Mouse (Mus musculus) CD4-positive helper T cell, adult 2 months (primary cell): ENCODE results near the gene Foxr1.
A peak's percentile ranks its signal among the peaks of the same experiment; 100 is the strongest.
"Not testable (repeated sequence)": the region's sequence is repeated elsewhere in the genome, so short reads cannot be mapped to it uniquely, and the experiment has no call there.

ENCODE experiments used
- DNase-seq: peaks from one replicate; pipeline ENCODE4 v3.0.0-alpha.2; 2012; ENCODE audit warnings: low read depth, missing footprints, low spot score

The Foxr1 gene

DNA sequence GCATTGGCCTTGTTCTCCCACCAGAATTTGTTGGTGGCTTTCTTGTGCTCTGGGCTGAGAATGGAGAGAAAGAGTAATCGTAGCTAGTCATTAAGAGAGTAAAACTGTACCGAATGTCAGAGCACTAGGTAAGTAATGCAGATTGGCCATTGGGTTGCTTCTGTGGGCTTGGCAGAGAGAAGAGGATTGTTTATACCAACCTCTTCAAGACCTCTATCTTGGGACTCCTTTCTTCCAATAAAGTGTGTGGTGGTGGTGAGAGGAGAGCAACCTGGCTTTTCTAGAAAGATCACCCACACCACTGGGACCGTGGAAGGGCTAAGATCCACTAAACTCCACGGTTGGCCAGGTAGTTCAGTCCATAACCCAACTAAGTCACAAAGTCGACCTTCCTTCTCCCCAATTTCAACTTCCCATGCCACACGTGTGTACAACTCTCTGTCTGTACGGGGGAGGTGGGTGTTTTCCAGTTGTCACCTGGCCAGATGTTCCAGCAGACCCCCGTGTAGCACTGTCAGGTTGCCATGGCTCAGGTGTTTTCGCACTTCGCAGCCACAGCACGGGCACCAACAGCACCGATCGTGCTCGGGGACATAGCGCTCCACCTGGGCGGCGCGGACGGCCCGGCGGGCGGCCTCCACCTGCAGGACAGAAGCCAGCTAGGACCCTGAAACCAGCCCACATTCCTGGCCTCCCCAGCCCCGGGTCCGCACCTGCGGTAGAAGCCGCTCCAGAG, 23.6 kb downstream of the Foxr1 start:
- no peak for DNase-seq

DNA sequence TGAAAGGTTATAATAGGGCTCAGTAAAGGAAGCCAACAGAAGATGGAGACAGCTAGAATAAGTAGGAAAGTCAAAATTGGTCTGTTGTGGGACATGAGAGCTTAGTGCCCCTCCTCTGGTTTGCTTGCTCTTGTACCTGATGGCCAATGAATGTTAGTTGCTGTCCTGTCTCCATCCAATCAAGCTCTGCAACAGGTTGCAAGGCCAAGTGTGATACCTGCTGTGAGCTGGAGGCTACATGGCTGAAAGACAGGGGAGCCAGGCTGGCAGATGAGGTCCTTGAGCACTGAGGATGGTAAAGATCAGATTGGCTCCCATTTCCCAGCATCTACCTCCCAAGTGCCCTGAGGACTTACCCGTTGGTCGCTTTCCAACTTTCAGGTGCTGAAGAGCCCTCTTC, 28.2 kb downstream of the Foxr1 start:
- DNase-seq: no peak

GRCm38 (mm10) chr9:44412306-44412705, 28.6 kb downstream of the Foxr1 start:
- peak; percentile 59 for DNase-seq

DNA sequence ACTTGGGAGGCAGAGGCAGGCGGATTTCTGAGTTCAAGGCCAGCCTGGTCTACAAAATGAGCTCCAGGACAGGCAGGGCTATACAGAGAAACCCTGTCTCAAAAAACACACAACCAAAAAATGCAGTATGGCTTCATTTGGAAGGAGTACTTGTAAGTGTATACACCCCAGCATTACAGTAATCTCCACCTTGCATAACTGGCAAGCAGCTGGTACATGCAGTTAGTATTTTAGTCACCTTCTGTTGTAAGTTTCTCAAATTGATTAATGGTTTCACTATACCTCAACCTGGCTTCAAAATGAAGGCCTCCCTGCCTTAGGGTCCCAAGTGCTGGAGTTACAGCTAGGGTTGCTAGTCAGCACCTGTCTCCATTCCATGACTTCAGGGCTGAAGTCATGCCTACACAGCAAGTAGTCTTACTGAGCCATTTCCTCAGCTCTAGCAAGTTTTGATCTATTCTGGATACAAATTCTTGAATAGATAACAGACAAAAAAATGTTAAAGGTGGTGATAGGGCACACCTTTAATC, 29.3 kb downstream of the Foxr1 start:
- DNase-seq: no peak

GRCm38 (mm10) chr9:44410647-44411336, 30.1 kb downstream of the Foxr1 start:
- no peak for DNase-seq

DNA sequence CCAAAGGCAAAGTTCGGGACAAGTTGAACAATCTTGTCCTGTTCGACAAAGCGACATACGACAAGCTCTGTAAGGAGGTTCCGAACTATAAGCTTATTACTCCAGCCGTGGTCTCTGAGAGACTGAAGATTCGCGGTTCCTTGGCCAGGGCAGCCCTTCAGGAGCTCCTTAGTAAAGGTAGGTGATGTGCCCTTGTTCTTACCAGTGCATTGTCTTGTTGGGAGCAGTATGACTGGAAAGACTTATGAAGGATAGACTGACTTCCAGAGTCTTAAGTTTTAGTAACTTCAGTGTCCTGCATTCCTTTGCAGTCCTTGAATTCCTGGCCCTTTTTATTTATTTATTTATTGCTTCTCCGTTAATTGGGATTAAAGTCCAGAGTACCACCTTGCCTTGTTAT, 32.2 kb downstream of the Foxr1 start:
- not testable (repeated sequence) for DNase-seq

GRCm38 (mm10) chr9:44407752-44408097, 33.2 kb downstream of the Foxr1 start:
- DNase-seq: no peak

DNA sequence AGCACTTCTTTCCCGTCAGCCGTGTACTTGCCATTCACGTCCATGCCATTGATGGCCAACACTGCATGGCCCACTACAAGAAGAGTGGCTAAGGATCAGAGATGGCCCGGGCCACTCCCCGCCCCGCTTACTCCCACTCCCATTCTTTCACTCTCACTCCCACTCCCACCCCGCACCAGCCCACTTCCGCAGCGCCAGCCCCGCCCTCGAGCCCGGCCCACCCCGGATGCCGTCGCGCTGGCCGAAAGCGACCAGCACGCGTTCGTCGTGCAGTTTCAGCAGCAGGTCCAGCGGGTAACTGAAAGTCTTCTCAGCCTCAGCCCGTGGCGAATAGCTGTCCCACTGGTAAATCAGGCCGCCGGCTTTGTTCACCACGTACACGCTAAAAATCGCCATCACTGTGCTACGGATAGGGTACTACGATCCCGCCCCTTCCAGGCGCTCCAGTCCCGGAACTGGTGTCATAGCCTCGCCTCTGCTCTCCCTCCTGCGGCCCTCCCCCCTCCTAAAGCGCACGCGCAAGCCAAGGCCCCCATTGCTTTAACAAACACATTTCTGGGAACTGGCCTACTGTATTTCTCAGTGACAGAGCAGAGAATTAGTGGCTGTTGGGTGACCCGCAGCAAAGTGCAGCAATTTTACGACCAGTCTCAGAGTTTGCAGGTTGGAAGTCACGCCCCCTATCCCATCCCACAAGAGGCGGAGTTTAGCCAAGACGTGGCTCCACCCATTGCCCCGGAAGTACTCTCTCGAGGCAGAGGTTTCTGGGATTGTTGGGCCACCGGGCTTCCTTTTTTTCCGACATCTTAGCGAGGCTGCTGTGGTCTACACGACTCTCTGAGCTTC, 33.8 kb downstream of the Foxr1 start, which contains the start of the genes Rps25 and Trappc4:
Gene Rps25 (plus strand): TSS at position 234 of the 846 bp plus-strand sequence.
Gene Trappc4 (minus strand): TSS at position 695 of the 846 bp plus-strand sequence.
- DNase-seq: peak; percentile 95

DNA sequence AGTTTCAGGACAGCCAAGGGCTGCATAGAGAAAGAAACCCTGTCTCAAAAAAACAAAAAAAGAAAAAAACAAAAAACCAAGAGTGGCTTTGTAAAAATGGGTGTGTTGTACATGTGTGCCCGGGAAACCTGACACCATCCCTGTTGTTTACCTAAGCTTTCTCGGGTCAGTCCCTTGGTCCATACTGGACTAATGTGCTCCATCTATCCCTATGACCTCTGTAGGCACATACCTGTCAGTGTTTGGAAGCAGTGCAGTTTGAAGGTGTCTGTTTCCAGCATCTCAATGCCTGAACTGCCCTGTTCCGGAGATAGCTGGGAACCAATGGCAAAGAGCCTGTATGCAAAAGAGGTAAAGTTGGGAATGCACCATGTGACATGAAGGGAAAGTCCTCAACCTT, 35.9 kb downstream of the Foxr1 start:
- no peak for DNase-seq

- DNase-seq: no peak
Observed at GRCm38 (mm10) chr9:44401081-44401480, 39.9 kb downstream of the Foxr1 start.

DNA sequence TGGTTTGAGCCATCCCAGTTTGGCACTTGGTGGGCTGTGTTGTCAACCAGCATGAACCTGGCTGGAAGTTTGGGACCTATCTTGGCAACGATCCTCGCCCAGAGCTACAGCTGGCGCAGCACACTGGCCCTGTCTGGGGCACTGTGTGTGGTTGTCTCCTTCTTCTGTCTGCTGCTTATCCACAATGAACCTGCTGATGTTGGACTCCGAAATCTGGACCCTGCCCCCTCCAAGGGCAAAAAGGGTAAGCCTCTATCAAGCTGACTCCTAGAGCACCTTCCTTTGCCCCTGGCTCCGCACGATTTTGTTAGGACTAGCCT, 41.2 kb downstream of the Foxr1 start:
- DNase-seq: no peak

DNA sequence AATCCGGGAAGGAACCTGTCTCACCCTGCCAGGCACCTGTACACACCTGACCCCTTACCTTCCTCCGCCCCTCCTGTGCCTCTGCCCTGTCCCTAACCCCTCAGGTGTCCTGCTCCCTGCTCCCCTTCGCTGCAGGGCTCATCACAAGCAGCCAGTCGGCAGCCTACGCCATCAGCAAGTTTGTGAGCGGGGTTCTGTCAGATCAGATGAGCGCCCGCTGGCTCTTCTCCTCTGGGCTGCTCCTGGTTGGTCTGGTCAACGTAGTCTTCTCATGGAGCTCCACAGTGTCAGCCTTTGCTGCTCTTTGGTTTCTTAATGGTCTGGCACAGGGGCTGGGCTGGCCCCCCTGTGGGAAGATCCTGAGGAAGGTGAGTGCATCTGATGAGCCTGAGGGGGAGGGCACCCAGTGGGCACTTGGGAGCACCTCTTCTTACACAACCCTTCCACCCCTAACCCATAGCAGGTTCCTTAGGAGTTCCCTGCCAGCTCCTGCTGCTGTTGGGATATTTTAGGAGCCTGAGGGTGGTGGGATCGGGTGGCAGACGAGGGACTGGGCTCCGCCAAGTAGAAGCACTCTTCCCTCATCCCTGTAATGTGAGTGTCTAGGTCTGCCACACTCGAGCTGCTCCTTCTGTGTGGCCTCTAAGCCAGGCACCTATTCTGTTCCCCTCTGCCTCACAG, 41.7 kb downstream of the Foxr1 start:
- no peak for DNase-seq

DNA sequence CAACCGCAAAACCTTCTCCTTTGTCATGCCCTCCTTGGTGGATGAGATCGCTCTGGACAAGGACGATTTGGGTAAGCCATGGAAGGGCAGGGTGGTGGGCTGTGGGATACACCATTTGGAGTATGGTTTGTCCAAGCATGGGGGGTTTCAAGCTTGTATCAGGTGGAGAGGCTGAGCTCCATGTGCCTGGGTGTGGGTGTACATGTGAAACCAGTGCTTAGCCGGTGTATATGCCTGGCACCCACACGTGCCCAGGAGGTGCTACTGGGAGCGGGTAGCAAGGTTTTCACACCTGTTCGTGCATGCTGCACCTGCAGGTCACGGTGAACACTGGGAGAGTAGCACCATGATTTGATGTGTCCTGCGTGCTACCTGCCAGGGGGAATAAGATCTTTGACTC, 42.4 kb downstream of the Foxr1 start:
- no peak for DNase-seq

DNA sequence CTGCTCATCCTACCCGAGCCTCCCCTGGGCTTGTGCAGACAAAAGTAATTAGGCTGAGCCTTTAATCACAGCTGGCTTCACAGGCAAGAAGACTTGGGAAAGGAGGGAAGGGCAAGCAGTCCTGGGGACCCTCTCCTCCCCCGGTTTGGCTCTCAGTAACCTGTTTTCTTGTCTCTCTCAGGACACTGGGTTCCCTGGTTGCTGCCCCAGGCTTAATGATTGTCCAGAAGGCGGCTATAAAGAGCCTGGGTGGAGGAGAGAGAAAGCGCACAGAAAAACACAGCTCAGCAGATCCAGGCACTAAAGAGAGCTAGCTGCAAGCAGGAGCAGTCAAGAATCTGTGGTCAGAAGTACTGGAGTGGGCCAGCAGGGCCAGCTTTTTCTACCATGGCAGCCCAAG, 42.8 kb downstream of the Foxr1 start:
- no peak for DNase-seq

- DNase-seq: peak; percentile 96
Observed at GRCm38 (mm10) chr9:44396684-44397411, 44.1 kb downstream of the Foxr1 start, which contains the start of gene Slc37a4. Gene Slc37a4, plus strand, starts transcription at chr9:44396852.

- peak; percentile 58 for DNase-seq
Observed at GRCm38 (mm10) chr9:44391466-44391865, 49.5 kb downstream of the Foxr1 start.

DNA sequence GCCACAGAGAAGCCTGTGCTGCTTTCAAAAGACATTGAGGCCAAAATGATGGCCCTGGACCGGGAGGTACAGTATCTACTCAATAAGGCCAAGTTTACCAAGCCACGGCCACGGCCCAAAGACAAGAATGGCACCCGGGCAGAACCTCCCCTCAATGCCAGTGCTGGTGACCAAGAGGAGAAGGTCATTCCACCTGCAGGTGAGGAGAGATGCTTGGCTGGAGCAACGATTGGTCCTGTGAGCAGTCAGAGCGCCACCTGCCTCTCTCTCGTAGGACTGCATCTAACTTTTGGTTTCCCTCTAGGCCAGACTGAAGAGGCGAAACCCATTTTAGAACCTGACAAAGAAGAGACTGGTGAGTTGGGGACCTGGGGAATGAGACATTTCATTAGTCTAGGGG, 51.7 kb downstream of the Foxr1 start:
- peak; percentile 63 for DNase-seq

- DNase-seq: no peak
Observed at GRCm38 (mm10) chr9:44387221-44387620, 53.7 kb downstream of the Foxr1 start.

DNA sequence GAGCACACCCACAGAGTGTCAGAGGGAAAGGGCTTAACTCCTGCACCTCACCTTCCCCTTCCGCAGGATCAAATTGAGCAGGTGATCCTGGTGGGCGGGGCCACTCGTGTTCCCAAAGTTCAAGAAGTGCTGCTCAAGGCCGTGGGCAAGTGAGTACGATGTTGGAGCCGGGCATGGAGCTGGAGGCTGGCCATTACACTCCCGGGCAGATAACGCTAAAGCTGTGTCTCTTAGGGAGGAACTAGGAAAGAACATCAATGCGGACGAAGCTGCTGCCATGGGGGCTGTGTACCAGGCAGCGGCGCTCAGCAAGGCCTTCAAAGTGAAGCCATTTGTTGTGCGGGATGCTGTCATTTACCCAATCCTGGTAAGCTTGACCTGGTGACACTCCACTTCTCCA, 56.3 kb downstream of the Foxr1 start:
- no peak for DNase-seq
